Mouse (Mus musculus): ENCODE results near the gene Cpsf4l. TPM values are rescaled to one million over a fixed set of nuclear protein-coding genes. Genes with fewer than 3 reads are reported as not detected.

Gene Cpsf4l
- polyA plus RNA-seq, 1 experiment, result 0.06 TPM

- no peak for TF ChIP-seq GATA1 (IDR thresholded peaks at IDR 0.05; ENCODE audit: low read length)
Observed at GRCm38 (mm10) chr11:113742998-113743397, 33.2 kb upstream of the Cpsf4l start.

DNA sequence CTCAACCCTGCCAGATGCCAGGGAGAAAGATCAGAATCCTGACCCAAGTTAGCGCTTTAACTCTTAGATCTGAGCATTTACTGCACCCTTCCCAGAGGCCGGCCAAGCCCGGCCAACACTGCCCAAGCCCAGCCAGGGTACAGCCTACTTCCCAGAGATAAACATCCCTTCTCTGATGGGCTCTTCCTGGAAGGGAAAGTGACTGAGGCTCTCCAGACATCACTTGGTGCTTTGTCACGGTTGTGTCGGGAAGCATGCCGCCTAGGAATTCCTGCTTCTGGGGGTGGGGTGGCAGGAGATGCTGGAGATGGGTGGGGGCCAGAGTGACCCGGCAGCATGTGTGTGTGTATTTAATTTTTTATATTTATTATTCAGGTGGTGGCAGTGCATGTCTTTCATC, 30.3 kb upstream of the Cpsf4l start:
- TF ChIP-seq GATA1 (IDR thresholded peaks at IDR 0.05; ENCODE audit: low read length), result no peak

- no peak for TF ChIP-seq GATA1 (IDR thresholded peaks at IDR 0.05; ENCODE audit: low read length)
Observed at GRCm38 (mm10) chr11:113739213-113739612, 29.4 kb upstream of the Cpsf4l start.

DNA sequence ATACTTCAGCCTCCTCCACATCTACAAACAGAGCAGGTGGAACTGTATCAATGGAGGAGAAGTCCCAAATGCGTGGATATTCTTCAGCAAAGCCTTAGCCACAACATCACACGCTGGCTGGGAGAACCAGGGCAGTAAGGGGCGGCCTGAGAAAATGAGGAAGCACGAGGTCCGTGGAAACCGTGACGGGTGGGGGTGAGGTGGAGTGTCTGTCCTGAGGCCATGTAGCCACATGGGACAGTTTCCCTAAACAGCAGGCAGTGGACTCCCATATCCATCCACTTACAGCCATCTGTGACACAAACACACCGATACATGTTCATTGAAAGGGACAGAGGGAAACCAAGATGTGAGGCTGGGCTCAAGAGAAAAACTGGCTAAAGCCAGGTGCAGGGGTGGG, 28.1 kb upstream of the Cpsf4l start:
- TF ChIP-seq GATA1 (IDR thresholded peaks at IDR 0.05; ENCODE audit: low read length), result no peak

DNA sequence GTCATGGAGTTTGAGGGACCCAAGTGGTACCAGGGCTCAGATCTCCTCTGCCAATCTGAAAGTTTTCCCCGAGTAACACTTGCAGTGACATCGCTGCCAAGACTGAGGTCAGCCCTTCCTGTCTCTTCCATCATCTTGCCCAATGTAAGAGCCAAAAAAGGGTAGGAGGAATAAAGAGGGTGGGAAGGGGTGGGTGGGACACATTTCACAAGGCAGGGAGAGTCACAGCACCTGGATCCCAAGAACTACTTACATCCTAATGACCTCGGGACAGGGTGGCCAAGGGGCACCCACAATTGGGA, 27.7 kb upstream of the Cpsf4l start:
- TF ChIP-seq GATA1 (IDR thresholded peaks at IDR 0.05; ENCODE audit: low read length), result no peak

DNA sequence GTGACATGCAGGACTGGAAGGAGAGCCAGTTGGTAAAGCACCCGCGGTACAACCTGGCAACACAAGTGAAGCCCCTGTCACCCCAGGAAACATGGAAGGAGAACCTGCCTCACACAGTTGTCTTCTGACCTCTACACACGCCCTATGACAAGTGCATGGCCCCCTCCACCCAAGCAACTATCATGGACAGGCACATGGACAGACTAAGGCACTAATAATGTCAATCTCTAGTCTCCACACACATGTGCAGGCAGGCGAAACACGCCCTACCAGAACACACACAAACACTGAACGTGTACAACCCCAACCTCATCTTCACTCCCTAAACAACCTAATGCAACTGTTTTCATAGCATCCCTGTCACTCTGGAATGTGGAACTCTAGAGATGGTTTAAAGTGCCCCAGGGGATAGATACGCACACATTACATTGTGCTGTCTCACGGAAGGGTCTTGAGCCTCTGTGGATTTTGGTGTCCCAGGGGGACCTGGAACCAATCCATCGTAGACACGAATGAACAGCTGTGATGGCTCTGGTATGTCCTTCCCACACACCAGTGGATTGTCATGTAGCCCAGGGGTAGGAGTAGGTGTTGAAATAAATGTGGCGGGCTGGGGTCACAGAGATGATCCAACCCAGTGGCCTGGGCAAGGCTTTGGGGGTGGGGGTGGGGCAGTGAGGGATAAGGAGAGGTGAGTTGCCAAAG, 27.2 kb upstream of the Cpsf4l start:
- TF ChIP-seq GATA1 (IDR thresholded peaks at IDR 0.05; ENCODE audit: low read length), result no peak

GRCm38 (mm10) chr11:113735151-113735550, 25.3 kb upstream of the Cpsf4l start:
- TF ChIP-seq GATA1 (IDR thresholded peaks at IDR 0.05; ENCODE audit: low read length), result no peak

DNA sequence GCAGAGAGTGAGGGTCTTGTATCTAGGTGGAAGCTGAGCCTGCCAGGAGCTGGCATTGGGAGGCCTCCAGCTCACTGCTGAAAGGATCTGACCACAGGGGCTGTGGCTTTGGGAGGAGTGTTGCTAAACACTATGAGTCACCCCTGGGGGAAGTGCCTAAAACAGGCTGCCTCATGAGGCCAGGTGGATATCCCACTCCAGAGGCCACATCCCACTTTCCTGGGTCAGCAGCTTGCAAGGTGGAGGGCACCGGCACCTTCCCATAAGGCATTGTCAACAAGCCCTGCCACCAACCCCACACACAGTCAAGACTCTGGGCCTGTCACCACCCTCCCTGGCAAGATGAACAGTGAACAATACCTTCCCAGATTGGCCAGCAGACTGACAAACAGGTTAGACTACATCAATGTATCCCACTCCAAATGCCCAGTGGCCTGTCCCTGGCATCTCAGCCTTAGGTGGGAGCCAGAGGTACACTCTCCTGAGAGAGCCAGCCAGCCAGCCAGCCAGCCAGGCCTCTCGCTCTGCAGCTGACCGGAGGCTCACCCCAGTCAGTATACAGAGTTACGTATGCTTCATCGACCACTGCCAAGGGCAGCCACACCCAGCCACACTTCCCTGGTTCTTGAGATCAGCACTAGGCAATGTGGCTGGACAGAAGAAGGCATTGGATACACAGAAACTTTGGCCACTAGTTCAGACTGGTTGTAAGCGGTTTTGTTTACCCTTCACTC, 24.0 kb upstream of the Cpsf4l start:
- TF ChIP-seq GATA1 (IDR thresholded peaks at IDR 0.05; ENCODE audit: low read length), result no peak

DNA sequence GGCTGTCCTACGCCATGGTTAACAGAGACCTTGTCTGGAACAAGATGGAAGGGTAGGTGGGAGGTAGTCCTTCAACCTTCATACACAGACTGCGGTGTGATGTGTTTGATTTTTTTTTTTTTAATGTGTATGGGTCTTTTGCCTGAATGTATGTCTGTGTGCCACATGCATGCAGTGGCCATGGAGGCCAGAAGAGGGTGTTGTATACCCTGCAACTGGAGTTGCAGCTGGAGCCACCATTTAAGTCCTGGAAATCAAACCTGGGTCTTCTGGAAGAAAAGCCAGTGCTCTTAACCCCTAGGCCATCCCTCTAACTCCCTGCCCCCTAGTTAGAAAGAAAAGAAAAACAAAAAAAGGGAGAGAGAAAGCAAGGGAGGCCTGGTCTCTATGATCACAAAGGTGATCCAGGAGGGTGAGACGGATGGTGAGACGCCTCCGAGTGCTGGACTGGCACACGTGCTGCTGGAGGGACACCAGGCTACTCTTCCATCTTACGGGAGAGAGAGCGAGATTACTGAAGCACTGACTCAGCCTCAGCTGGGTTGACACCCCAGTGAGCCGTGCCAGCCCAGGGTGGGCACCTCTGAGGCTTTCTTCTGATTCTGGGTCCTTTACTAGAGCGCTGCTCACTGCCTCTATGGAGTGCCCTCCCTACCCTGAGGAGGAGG, 22.3 kb upstream of the Cpsf4l start:
- TF ChIP-seq GATA1 (IDR thresholded peaks at IDR 0.05; ENCODE audit: low read length), result no peak

DNA sequence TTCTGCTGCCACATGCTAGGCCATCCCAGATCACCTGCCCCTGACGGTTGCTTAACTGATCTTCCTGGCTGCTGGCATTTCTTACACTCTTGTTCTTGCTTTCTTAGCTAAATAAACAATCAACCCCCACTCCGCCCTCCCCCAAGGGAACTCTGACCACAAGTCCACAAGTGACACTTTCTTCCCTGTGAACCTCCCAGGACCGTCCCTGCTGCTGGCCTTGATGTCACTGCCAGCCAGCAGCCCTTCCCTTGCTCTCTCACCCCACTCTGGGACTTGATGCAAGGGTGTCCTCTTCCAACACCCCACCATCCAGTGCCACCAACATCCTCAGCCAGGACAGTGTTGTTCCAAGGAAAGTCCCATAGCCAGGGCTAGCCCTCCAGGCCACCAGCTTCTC, 21.1 kb upstream of the Cpsf4l start:
- no peak for TF ChIP-seq GATA1 (IDR thresholded peaks at IDR 0.05; ENCODE audit: low read length)

GRCm38 (mm10) chr11:113729917-113730316, 20.1 kb upstream of the Cpsf4l start:
- TF ChIP-seq GATA1 (IDR thresholded peaks at IDR 0.05; ENCODE audit: low read length), result no peak

- TF ChIP-seq GATA1 (IDR thresholded peaks at IDR 0.05; ENCODE audit: low read length), result no peak
Observed at GRCm38 (mm10) chr11:113729239-113729638, 19.4 kb upstream of the Cpsf4l start.

DNA sequence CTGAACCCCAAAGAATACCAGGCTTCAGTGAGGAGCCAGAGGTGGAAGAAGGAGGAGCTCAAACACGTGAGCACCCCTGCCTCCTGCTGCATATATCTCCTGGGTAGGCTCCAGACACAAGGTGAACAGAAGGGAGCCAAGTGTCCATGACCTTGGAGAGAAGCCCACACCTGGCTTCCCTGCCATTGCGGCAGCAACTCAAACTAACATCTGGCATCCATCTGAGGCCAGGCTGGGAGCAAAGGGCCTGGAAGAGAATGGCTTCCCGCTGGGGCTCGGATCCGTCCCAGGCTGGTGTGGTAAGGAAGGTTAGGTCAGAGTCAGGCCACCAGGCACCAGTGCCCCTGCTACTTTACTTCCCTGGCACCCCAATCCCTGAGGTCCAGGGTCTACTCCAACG, 18.2 kb upstream of the Cpsf4l start:
- TF ChIP-seq GATA1 (IDR thresholded peaks at IDR 0.05; ENCODE audit: low read length), result no peak

DNA sequence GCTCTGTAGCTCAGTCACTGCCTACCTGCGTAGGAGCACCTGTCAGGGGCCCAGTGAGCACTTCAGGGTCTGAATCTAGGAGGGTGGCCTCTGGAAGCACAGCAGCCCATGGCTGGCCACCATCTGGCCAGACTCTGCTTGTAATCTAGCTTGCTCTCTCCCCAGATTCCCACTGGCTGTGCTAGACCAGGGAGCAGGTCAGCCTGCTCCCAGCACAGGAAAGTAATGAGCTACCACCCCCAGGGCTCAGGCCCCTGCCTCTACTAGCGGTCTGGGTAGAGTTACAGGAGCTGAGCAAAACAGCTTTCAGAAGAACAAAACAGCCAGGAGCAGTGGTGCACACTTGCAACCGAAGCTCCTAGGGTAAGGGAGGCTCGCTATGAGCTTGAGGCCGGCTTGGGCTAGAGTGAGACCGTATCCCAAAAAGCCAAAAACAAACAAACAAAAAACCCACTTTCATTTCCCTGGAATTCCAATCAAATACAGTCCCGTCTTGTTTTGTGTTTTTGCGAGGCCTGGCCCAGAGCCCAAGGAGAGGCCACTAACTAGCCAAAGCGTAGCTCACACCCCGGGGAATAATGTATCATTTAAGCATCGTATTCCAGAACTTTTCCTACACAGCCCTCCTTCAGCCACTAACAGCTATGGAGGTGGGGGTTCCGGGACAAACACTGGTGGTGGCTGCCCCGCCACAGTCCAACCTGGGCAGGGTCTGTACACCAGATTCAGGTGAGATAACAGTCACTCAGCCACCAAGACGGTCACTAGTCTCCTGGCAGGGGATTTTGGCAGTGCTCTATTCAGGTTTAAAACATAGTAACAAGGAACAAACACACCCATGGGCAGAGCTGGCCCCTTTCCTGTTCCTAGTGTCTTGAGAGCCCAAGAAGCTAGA, 17.4 kb upstream of the Cpsf4l start:
- no peak for TF ChIP-seq GATA1 (IDR thresholded peaks at IDR 0.05; ENCODE audit: low read length)

DNA sequence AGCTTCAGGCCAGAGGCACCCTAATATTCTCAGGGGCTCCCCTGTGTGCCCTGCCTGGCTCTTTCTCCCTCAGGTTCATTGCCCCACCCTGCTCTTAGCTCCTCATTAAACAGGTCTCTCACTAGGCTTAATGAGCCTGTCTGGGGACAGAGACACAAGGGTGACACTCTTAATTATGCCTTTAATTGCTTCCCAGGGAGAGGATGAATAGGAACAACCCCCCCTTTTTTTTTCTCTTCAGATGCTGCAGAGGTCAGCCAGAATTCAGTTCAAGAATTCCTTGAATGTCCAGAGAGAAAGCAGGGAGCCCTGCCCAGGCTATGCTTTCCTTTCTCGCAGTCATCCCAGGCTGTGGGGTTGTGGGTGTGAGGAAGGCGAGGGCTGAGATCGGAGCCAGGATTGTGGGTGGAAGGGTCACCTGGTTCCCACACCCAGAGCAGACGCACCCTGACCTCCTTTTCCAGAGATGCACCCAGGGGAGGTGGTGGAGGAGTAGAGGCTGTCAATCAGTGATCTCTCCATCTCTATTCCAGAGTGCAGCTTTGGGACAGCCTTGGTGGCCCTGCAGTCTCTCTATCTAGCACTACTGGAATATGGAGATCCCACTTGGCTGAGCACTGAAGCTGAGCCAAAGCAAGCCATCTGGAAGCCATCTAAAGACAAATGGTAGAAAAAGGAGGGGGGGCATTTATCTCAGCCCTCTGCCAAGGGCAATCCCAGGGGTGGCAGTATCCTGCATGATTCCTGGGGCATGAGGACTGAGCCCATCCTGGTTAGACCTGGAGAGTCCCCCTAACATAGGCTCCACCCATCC, 15.6 kb upstream of the Cpsf4l start:
- TF ChIP-seq GATA1 (IDR thresholded peaks at IDR 0.05; ENCODE audit: low read length), result no peak
